Mouse (Mus musculus): Measurements from ENCODE around the gene Nacc1.

DNA sequence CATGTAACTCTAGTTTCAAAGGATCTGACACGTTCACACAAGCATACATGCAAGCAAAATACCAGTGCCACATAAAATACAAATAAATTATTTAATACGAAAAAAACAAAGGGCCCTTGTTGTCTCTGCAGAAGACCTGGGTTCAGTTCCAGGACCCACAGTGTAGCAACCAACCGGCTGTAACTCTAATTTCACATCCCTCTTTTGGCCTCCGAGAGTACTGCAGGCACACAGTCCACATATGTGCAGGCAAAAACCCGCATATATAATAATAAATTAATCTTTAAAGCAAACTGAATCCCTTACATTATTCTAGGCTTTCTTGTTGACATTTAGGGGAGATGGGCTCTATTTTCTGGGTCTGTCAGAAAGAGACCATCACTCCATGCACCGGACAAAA is 40.9 kb downstream of the Nacc1 start:
- TF ChIP-seq TAL1 (IDR thresholded peaks at IDR 0.05; ENCODE audit: low read length), result no peak
- TF ChIP-seq GATA1 (IDR thresholded peaks at IDR 0.05; ENCODE audit: low read length), result no peak
